Mouse (Mus musculus): ENCODE data around the gene Dnajc3. TPM values are rescaled to one million over a fixed set of nuclear protein-coding genes. Genes with fewer than 3 reads are reported as not detected.

The Dnajc3 gene
- total RNA-seq, 1 experiment = 21.8 TPM

GRCm38 (mm10) chr14:119003320-119003719, 65.5 kb downstream of the Dnajc3 start:
- in situ Hi-C loops (cut with MboI; ENCODE audit: low sequenced_read_pairs in 2 of 2, unreplicated experiment in 2 of 2) = no loop called here
- TF ChIP-seq ZC3H11A (IDR thresholded peaks at IDR 0.05; ENCODE audit: borderline replicate concordance, low read depth, low read length) (peak; percentile 41; the same call in 1 of the 2 replicates), MAFK (IDR thresholded peaks at IDR 0.05; ENCODE audit: insufficient read depth, low read depth, low read length) (no peak)
- DNase-seq (ENCODE audit: low read depth, low spot score) = no peak
- Histone ChIP-seq H3K36me3 (ENCODE audit: control insufficient read depth, insufficient read depth, low read length, poor library complexity, severe bottlenecking) (no peaks in the 10 kb centered on the region), H3K4me1 (ENCODE audit: control insufficient read depth in 2 of 2, insufficient read depth in 2 of 2, low read length in 2 of 2, poor library complexity in 1 of 2) (peaks cover 2 to 8% of the 10 kb centered on the region in 2 experiments; a peak in 1 of 4 replicates), H3K4me3 (ENCODE audit: insufficient read depth in 1 of 2, low read depth in 1 of 2, low read length in 2 of 2, poor library complexity in 1 of 2, severe bottlenecking in 1 of 2) (no peak overlapping the region), H3K27ac (ENCODE audit: insufficient read depth, low read depth, low read length, poor library complexity, severe bottlenecking) (no peak overlapping the region), H3K9ac (ENCODE audit: insufficient read depth, low read depth, low read length, poor library complexity, severe bottlenecking) (no peak overlapping the region), H3K9me3 (ENCODE audit: control insufficient read depth, insufficient read depth, low read depth, low read length) (no peaks in the 10 kb centered on the region)

- Histone ChIP-seq H3K4me3 (ENCODE audit: insufficient read depth in 1 of 2, low read depth in 1 of 2, low read length in 2 of 2, poor library complexity in 1 of 2, severe bottlenecking in 1 of 2) (peak overlapping the region; percentile 27 to 48; a peak in 3 of 4 replicates), H3K27ac (ENCODE audit: insufficient read depth, low read depth, low read length, poor library complexity, severe bottlenecking) (no peak overlapping the region), H3K9ac (ENCODE audit: insufficient read depth, low read depth, low read length, poor library complexity, severe bottlenecking) (peak overlapping the region; percentile 46; the same call in 1 of the 2 replicates), H3K36me3 (ENCODE audit: control insufficient read depth, insufficient read depth, low read length, poor library complexity, severe bottlenecking) (no peaks in the 10 kb centered on the region), H3K4me1 (ENCODE audit: control insufficient read depth in 2 of 2, insufficient read depth in 2 of 2, low read length in 2 of 2, poor library complexity in 1 of 2) (peaks cover 2 to 8% of the 10 kb centered on the region in 2 experiments; a peak in 1 of 4 replicates), H3K9me3 (ENCODE audit: control insufficient read depth, insufficient read depth, low read depth, low read length) (no peaks in the 10 kb centered on the region)
- in situ Hi-C loops (cut with MboI; ENCODE audit: low sequenced_read_pairs in 2 of 2, unreplicated experiment in 2 of 2) = no loop called here
- DNase-seq (ENCODE audit: low read depth, low spot score) = no peak
- TF ChIP-seq ZNF384 (IDR thresholded peaks at IDR 0.05; ENCODE audit: low read depth, low read length) = no peak
Observed at GRCm38 (mm10) chr14:119005834-119006233, 68.1 kb downstream of the Dnajc3 start.

GRCm38 (mm10) chr14:119006441-119007102, 68.8 kb downstream of the Dnajc3 start:
- Histone ChIP-seq H3K27ac (ENCODE audit: insufficient read depth, low read depth, low read length, poor library complexity, severe bottlenecking) (no peak overlapping the region), H3K4me1 (ENCODE audit: control insufficient read depth in 2 of 2, insufficient read depth in 2 of 2, low read length in 2 of 2, poor library complexity in 1 of 2) (peaks cover 2 to 8% of the 10 kb centered on the region in 2 experiments; a peak in 1 of 4 replicates), H3K9ac (ENCODE audit: insufficient read depth, low read depth, low read length, poor library complexity, severe bottlenecking) (no peak overlapping the region; the same call in 1 of the 2 replicates), H3K4me3 (ENCODE audit: insufficient read depth in 1 of 2, low read depth in 1 of 2, low read length in 2 of 2, poor library complexity in 1 of 2, severe bottlenecking in 1 of 2) (peak overlapping the region; percentile 66 to 76), H3K9me3 (ENCODE audit: control insufficient read depth, insufficient read depth, low read depth, low read length) (no peaks in the 10 kb centered on the region), H3K36me3 (ENCODE audit: control insufficient read depth, insufficient read depth, low read length, poor library complexity, severe bottlenecking) (no peaks in the 10 kb centered on the region)
- in situ Hi-C loops (cut with MboI; ENCODE audit: low sequenced_read_pairs in 2 of 2, unreplicated experiment in 2 of 2) = no loop called here
- TF ChIP-seq CHD2 (IDR thresholded peaks at IDR 0.05; ENCODE audit: low read depth, low read length) (no peak), HCFC1 (IDR thresholded peaks at IDR 0.05; ENCODE audit: borderline replicate concordance, insufficient read depth, low read length) (no peak), ZNF384 (IDR thresholded peaks at IDR 0.05; ENCODE audit: low read depth, low read length) (no peak), ZC3H11A (IDR thresholded peaks at IDR 0.05; ENCODE audit: borderline replicate concordance, low read depth, low read length) (no peak), MAFK (IDR thresholded peaks at IDR 0.05; ENCODE audit: insufficient read depth, low read depth, low read length) (no peak)
- DNase-seq (ENCODE audit: low read depth, low spot score) = no peak

GRCm38 (mm10) chr14:119007103-119007951, 69.6 kb downstream of the Dnajc3 start:
- in situ Hi-C loops (cut with MboI; ENCODE audit: low sequenced_read_pairs in 2 of 2, unreplicated experiment in 2 of 2) = no loop called here
- no peak overlapping the region for H3K27ac ChIP-seq (ENCODE audit: insufficient read depth, low read depth, low read length, poor library complexity, severe bottlenecking)

More at GRCm38 (mm10) chr14:119007103-119007951, 69.6 kb downstream of the Dnajc3 start:
- DNase-seq (ENCODE audit: low read depth, low spot score) = peak; percentile 96
- Histone ChIP-seq H3K9ac (ENCODE audit: insufficient read depth, low read depth, low read length, poor library complexity, severe bottlenecking) (no peak overlapping the region; the same call in 1 of the 2 replicates), H3K9me3 (ENCODE audit: control insufficient read depth, insufficient read depth, low read depth, low read length) (no peaks in the 10 kb centered on the region), H3K36me3 (ENCODE audit: control insufficient read depth, insufficient read depth, low read length, poor library complexity, severe bottlenecking) (no peaks in the 10 kb centered on the region), H3K4me1 (ENCODE audit: control insufficient read depth in 2 of 2, insufficient read depth in 2 of 2, low read length in 2 of 2, poor library complexity in 1 of 2) (peaks cover 2 to 8% of the 10 kb centered on the region in 2 experiments; a peak in 1 of 4 replicates), H3K4me3 (ENCODE audit: insufficient read depth in 1 of 2, low read depth in 1 of 2, low read length in 2 of 2, poor library complexity in 1 of 2, severe bottlenecking in 1 of 2) (peak overlapping the region; percentile 66 to 76)
- TF ChIP-seq CHD2 (IDR thresholded peaks at IDR 0.05; ENCODE audit: low read depth, low read length) = peak; percentile 56; the same call in 1 of the 2 replicates
- no peak for TF ChIP-seq ZNF384 (IDR thresholded peaks at IDR 0.05; ENCODE audit: low read depth, low read length)
